Mouse (Mus musculus): ENCODE measurements at regions not wholly inside any gene's neighbourhood (a gene's known extent, or its start where the extent isn't known, plus 50 kb on each side); places are given as distances from the start of the nearest gene placed in this dataset.

- Histone ChIP-seq H3K4me3 (ENCODE audit: low read depth, low read length) (no peak overlapping the region), H3K9me3 (ENCODE audit: control insufficient read depth, low read length) (no peaks in the 10 kb centered on the region), H3K4me2 (ENCODE audit: low read depth, low read length) (no peak overlapping the region), H3K36me3 (ENCODE audit: control insufficient read depth, insufficient read depth, low read length) (no peaks in the 10 kb centered on the region), H3K27me3 (replicated peaks; ENCODE audit: control insufficient read depth, insufficient read depth, low read length) (no peaks in the 10 kb centered on the region), H3K27ac (replicated peaks; ENCODE audit: low read depth, low read length) (no peak overlapping the region), H3K4me1 (ENCODE audit: control insufficient read depth, insufficient read depth, low read length) (peaks cover 4% of the 10 kb centered on the region; the same call in 1 of the 2 replicates), H3K9ac (ENCODE audit: low read depth, low read length) (no peak overlapping the region)
- no peak for DNase-seq (ENCODE audit: low spot score)
- no peak for ATAC-seq (ENCODE audit: low read depth)
- WGBS, result 85% methylated on average over 6 of the region's 6 CpGs
These were observed 87.1 kb upstream of the Gm10260 start for GRCm38 (mm10) chr13:97847561-97847960.

GRCm38 (mm10) chr13:97845148-97845547 is 84.7 kb upstream of the Gm10260 start:
- Histone ChIP-seq H3K4me2 (ENCODE audit: low read depth, low read length) (no peak overlapping the region), H3K36me3 (ENCODE audit: control insufficient read depth, insufficient read depth, low read length) (no peaks in the 10 kb centered on the region), H3K4me1 (ENCODE audit: control insufficient read depth, insufficient read depth, low read length) (peaks cover 6% of the 10 kb centered on the region; the same call in 1 of the 2 replicates), H3K9me3 (ENCODE audit: control insufficient read depth, low read length) (no peaks in the 10 kb centered on the region), H3K27me3 (replicated peaks; ENCODE audit: control insufficient read depth, insufficient read depth, low read length) (no peaks in the 10 kb centered on the region), H3K9ac (ENCODE audit: low read depth, low read length) (no peak overlapping the region), H3K4me3 (ENCODE audit: low read depth, low read length) (no peak overlapping the region), H3K27ac (replicated peaks; ENCODE audit: low read depth, low read length) (no peak overlapping the region)
- WGBS, result 87% methylated on average over 5 of the region's 5 CpGs
- DNase-seq (ENCODE audit: low spot score) (no peak), ATAC-seq (ENCODE audit: low read depth) (no peak)

GRCm38 (mm10) chr13:97842801-97843200 is 82.4 kb upstream of the Gm10260 start:
- peaks cover 9% of the 10 kb centered on the region; the same call in 1 of the 2 replicates for H3K4me1 ChIP-seq (ENCODE audit: control insufficient read depth, insufficient read depth, low read length)
- WGBS, result 58% methylated on average over 5 of the region's 5 CpGs
- no peak overlapping the region for H3K27ac ChIP-seq (replicated peaks; ENCODE audit: low read depth, low read length)
- no peak overlapping the region for H3K4me2 ChIP-seq (ENCODE audit: low read depth, low read length)
- no peak for ATAC-seq (ENCODE audit: low read depth)
- peak; percentile 68 for DNase-seq (ENCODE audit: low spot score)
- H3K27me3 ChIP-seq (replicated peaks; ENCODE audit: control insufficient read depth, insufficient read depth, low read length), result no peaks in the 10 kb centered on the region
- H3K36me3 ChIP-seq (ENCODE audit: control insufficient read depth, insufficient read depth, low read length), result no peaks in the 10 kb centered on the region
- no peaks in the 10 kb centered on the region for H3K9me3 ChIP-seq (ENCODE audit: control insufficient read depth, low read length)
- H3K9ac ChIP-seq (ENCODE audit: low read depth, low read length), result no peak overlapping the region
- no peak overlapping the region for H3K4me3 ChIP-seq (ENCODE audit: low read depth, low read length)

- ATAC-seq (ENCODE audit: low read depth), result no peak
- Histone ChIP-seq H3K27ac (replicated peaks; ENCODE audit: low read depth, low read length) (no peak overlapping the region), H3K4me2 (ENCODE audit: low read depth, low read length) (no peak overlapping the region), H3K27me3 (replicated peaks; ENCODE audit: control insufficient read depth, insufficient read depth, low read length) (no peaks in the 10 kb centered on the region), H3K36me3 (ENCODE audit: control insufficient read depth, insufficient read depth, low read length) (no peaks in the 10 kb centered on the region), H3K4me3 (ENCODE audit: low read depth, low read length) (no peak overlapping the region), H3K9me3 (ENCODE audit: control insufficient read depth, low read length) (no peaks in the 10 kb centered on the region), H3K4me1 (ENCODE audit: control insufficient read depth, insufficient read depth, low read length) (peaks cover 12% of the 10 kb centered on the region), H3K9ac (ENCODE audit: low read depth, low read length) (no peak overlapping the region)
- 90% methylated on average over 7 of the region's 7 CpGs for WGBS
- DNase-seq (ENCODE audit: low spot score), result no peak
These were observed 81.1 kb upstream of the Gm10260 start for GRCm38 (mm10) chr13:97841503-97841902.

- H3K27me3 ChIP-seq (replicated peaks; ENCODE audit: control insufficient read depth, insufficient read depth, low read length), result no peaks in the 10 kb centered on the region
These were observed 79.3 kb upstream of the Gm10260 start for GRCm38 (mm10) chr13:97839617-97840308.

GRCm38 (mm10) chr13:97837443-97838000 is 77.1 kb upstream of the Gm10260 start:
- Histone ChIP-seq H3K9ac (ENCODE audit: low read depth, low read length) (no peak overlapping the region), H3K4me3 (ENCODE audit: low read depth, low read length) (no peak overlapping the region), H3K9me3 (ENCODE audit: control insufficient read depth, low read length) (no peaks in the 10 kb centered on the region), H3K27ac (replicated peaks; ENCODE audit: low read depth, low read length) (no peak overlapping the region), H3K4me1 (ENCODE audit: control insufficient read depth, insufficient read depth, low read length) (peaks cover 8% of the 10 kb centered on the region), H3K27me3 (replicated peaks; ENCODE audit: control insufficient read depth, insufficient read depth, low read length) (no peaks in the 10 kb centered on the region), H3K36me3 (ENCODE audit: control insufficient read depth, insufficient read depth, low read length) (no peaks in the 10 kb centered on the region), H3K4me2 (ENCODE audit: low read depth, low read length) (no peak overlapping the region)
- peak; percentile 83 for DNase-seq (ENCODE audit: low spot score)
- ATAC-seq (ENCODE audit: low read depth), result no peak
- 30% methylated on average over 7 of the region's 7 CpGs for WGBS

More at GRCm38 (mm10) chr13:97839617-97840308, 79.3 kb upstream of the Gm10260 start:
- Histone ChIP-seq H3K9me3 (ENCODE audit: control insufficient read depth, low read length) (no peaks in the 10 kb centered on the region), H3K4me1 (ENCODE audit: control insufficient read depth, insufficient read depth, low read length) (peaks cover 12% of the 10 kb centered on the region), H3K27ac (replicated peaks; ENCODE audit: low read depth, low read length) (no peak overlapping the region), H3K4me2 (ENCODE audit: low read depth, low read length) (no peak overlapping the region), H3K9ac (ENCODE audit: low read depth, low read length) (no peak overlapping the region), H3K36me3 (ENCODE audit: control insufficient read depth, insufficient read depth, low read length) (no peaks in the 10 kb centered on the region), H3K4me3 (ENCODE audit: low read depth, low read length) (no peak overlapping the region)
- WGBS, result 23% methylated on average over 7 of the region's 7 CpGs
- peak; percentile 50; the same call in 1 of the 2 replicates for ATAC-seq (ENCODE audit: low read depth)
- peak; percentile 40 for DNase-seq (ENCODE audit: low spot score)

GRCm38 (mm10) chr13:97832448-97832847 is 72.0 kb upstream of the Gm10260 start:
- Histone ChIP-seq H3K36me3 (ENCODE audit: control insufficient read depth, insufficient read depth, low read length) (no peaks in the 10 kb centered on the region), H3K4me2 (ENCODE audit: low read depth, low read length) (no peak overlapping the region), H3K9me3 (ENCODE audit: control insufficient read depth, low read length) (no peaks in the 10 kb centered on the region), H3K27me3 (replicated peaks; ENCODE audit: control insufficient read depth, insufficient read depth, low read length) (no peaks in the 10 kb centered on the region), H3K4me3 (ENCODE audit: low read depth, low read length) (no peak overlapping the region), H3K4me1 (ENCODE audit: control insufficient read depth, insufficient read depth, low read length) (peaks cover 7% of the 10 kb centered on the region; the same call in 1 of the 2 replicates), H3K27ac (replicated peaks; ENCODE audit: low read depth, low read length) (no peak overlapping the region), H3K9ac (ENCODE audit: low read depth, low read length) (no peak overlapping the region)
- ATAC-seq (ENCODE audit: low read depth) (no peak), DNase-seq (ENCODE audit: low spot score) (no peak)
- 88% methylated on average over 1 of the region's 1 CpGs for WGBS

- Histone ChIP-seq H3K36me3 (ENCODE audit: control insufficient read depth, insufficient read depth, low read length) (no peaks in the 10 kb centered on the region), H3K4me3 (ENCODE audit: low read depth, low read length) (no peak overlapping the region), H3K9me3 (ENCODE audit: control insufficient read depth, low read length) (no peaks in the 10 kb centered on the region), H3K4me1 (ENCODE audit: control insufficient read depth, insufficient read depth, low read length) (0 out of 2 replicates have a peak, but pooled peaks cover 5% of the 10 kb centered on the region), H3K27ac (replicated peaks; ENCODE audit: low read depth, low read length) (no peak overlapping the region), H3K4me2 (ENCODE audit: low read depth, low read length) (no peak overlapping the region), H3K27me3 (replicated peaks; ENCODE audit: control insufficient read depth, insufficient read depth, low read length) (no peaks in the 10 kb centered on the region), H3K9ac (ENCODE audit: low read depth, low read length) (no peak overlapping the region)
- ATAC-seq (ENCODE audit: low read depth) (no peak), DNase-seq (ENCODE audit: low spot score) (peak; percentile 20)
- WGBS, result 41% methylated on average over 5 of the region's 5 CpGs
These were observed 71.4 kb upstream of the Gm10260 start for GRCm38 (mm10) chr13:97831839-97832238.

GRCm38 (mm10) chr13:97829558-97829957 is 69.1 kb upstream of the Gm10260 start:
- no peak for DNase-seq (ENCODE audit: low spot score)
- 55% methylated on average over 5 of the region's 5 CpGs for WGBS

More at GRCm38 (mm10) chr13:97829558-97829957, 69.1 kb upstream of the Gm10260 start:
- no peaks in the 10 kb centered on the region for H3K27me3 ChIP-seq (replicated peaks; ENCODE audit: control insufficient read depth, insufficient read depth, low read length)
- no peaks in the 10 kb centered on the region for H3K9me3 ChIP-seq (ENCODE audit: control insufficient read depth, low read length)
- H3K4me2 ChIP-seq (ENCODE audit: low read depth, low read length), result no peak overlapping the region
- H3K27ac ChIP-seq (replicated peaks; ENCODE audit: low read depth, low read length), result no peak overlapping the region
- peaks cover 18% of the 10 kb centered on the region for H3K4me1 ChIP-seq (ENCODE audit: control insufficient read depth, insufficient read depth, low read length)
- no peak overlapping the region for H3K9ac ChIP-seq (ENCODE audit: low read depth, low read length)
- H3K36me3 ChIP-seq (ENCODE audit: control insufficient read depth, insufficient read depth, low read length), result no peaks in the 10 kb centered on the region
- ATAC-seq (ENCODE audit: low read depth), result no peak
- no peak overlapping the region for H3K4me3 ChIP-seq (ENCODE audit: low read depth, low read length)

All from embryonic facial prominence, embryonic 14.5 days (tissue).